Mouse (Mus musculus): ENCODE measurements around the gene Cln3. TPM values are rescaled to one million over a fixed set of nuclear protein-coding genes. Genes with fewer than 3 reads are reported as not detected.

The Cln3 gene
- polyA plus RNA-seq, 1 experiment from 2014 or later: 24.0 TPM

- Histone ChIP-seq H3K36me3 (ENCODE audit: control insufficient read depth, insufficient read depth, low read length) (peaks cover 65% of the 10 kb centered on the region), H3K4me2 (ENCODE audit: low read length) (no peak overlapping the region), H3K4me3 (ENCODE audit: low read depth, low read length) (no peak overlapping the region), H3K9ac (ENCODE audit: low read length) (no peak overlapping the region), H3K27ac (ENCODE audit: low read depth, low read length) (no peak overlapping the region), H3K4me1 (ENCODE audit: control insufficient read depth, insufficient read depth, low read length) (no peaks in the 10 kb centered on the region), H3K9me3 (replicated peaks; ENCODE audit: control insufficient read depth, low read length) (no peaks in the 10 kb centered on the region), H3K27me3 (replicated peaks; ENCODE audit: control insufficient read depth, insufficient read depth, low read length) (no peaks in the 10 kb centered on the region)
- ATAC-seq (no peak), DNase-seq (ENCODE audit: low spot score) (no peak)
- WGBS: 95% methylated on average over 2 of the region's 2 CpGs
Measured at GRCm38 (mm10) chr7:126545631-126546030, 40.0 kb downstream of the Cln3 start.

- no peaks in the 10 kb centered on the region for H3K9me3 ChIP-seq (replicated peaks; ENCODE audit: control insufficient read depth, low read length)
- H3K27ac ChIP-seq (ENCODE audit: low read depth, low read length): no peak overlapping the region
- peaks cover 25% of the 10 kb centered on the region for H3K36me3 ChIP-seq (ENCODE audit: control insufficient read depth, insufficient read depth, low read length)
- ATAC-seq: no peak
- no peaks in the 10 kb centered on the region for H3K27me3 ChIP-seq (replicated peaks; ENCODE audit: control insufficient read depth, insufficient read depth, low read length)
- no peak for DNase-seq (ENCODE audit: low spot score)
- no peak overlapping the region for H3K4me3 ChIP-seq (ENCODE audit: low read depth, low read length)
- no peak overlapping the region for H3K9ac ChIP-seq (ENCODE audit: low read length)
- H3K4me1 ChIP-seq (ENCODE audit: control insufficient read depth, insufficient read depth, low read length): no peaks in the 10 kb centered on the region
- no peak overlapping the region for H3K4me2 ChIP-seq (ENCODE audit: low read length)
- WGBS: 83% methylated on average over 1 of the region's 1 CpGs
Measured at GRCm38 (mm10) chr7:126541661-126542060, 44.0 kb downstream of the Cln3 start.

DNA sequence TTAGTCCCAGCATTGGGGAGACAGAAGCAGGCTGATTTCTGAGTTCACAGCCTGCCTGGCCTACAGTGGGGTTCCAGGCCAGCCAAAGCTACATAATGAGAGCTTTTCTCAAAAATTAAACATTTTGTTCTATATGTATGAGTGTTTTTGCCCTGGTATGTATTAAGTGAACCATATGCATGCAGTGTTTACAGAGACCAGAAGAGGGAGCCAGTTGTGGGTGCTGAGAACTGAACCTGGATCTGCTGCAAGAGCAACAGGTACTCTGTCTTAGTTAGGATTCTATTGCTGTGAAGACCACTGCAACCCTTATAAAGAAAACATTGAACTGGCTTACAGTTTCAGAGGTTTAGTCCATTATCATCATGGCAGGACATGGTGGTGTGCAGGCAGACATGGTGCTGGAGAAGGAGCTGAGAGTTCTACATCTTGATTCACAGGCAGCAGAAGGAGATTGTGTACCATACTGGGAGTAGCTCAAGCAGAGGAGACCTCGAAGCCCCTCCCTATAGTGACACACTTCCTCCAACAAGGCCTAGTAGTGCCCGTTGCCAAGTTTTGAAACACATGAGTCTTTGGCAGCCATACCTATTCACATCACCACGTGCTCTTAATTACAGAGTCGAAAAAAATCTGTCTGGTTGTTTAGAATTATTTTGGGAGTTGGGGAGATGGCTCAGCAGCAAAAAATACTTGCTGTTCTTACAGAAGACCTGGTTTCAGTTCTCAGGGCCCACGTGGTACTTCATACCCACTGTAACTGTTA is 47.6 kb downstream of the Cln3 start:
- Histone ChIP-seq H3K27ac (ENCODE audit: low read depth, low read length) (no peak overlapping the region), H3K4me2 (ENCODE audit: low read length) (no peak overlapping the region), H3K27me3 (replicated peaks; ENCODE audit: control insufficient read depth, insufficient read depth, low read length) (no peaks in the 10 kb centered on the region; the same call in 1 of the 2 replicates), H3K9ac (ENCODE audit: low read length) (no peak overlapping the region), H3K36me3 (ENCODE audit: control insufficient read depth, insufficient read depth, low read length) (no peaks in the 10 kb centered on the region), H3K4me1 (ENCODE audit: control insufficient read depth, insufficient read depth, low read length) (no peaks in the 10 kb centered on the region), H3K9me3 (replicated peaks; ENCODE audit: control insufficient read depth, low read length) (no peaks in the 10 kb centered on the region), H3K4me3 (ENCODE audit: low read depth, low read length) (no peak overlapping the region)
- peak; percentile 36 for DNase-seq (ENCODE audit: low spot score)
- WGBS: 69% methylated on average over 5 of the region's 5 CpGs
- no peak for ATAC-seq

DNA sequence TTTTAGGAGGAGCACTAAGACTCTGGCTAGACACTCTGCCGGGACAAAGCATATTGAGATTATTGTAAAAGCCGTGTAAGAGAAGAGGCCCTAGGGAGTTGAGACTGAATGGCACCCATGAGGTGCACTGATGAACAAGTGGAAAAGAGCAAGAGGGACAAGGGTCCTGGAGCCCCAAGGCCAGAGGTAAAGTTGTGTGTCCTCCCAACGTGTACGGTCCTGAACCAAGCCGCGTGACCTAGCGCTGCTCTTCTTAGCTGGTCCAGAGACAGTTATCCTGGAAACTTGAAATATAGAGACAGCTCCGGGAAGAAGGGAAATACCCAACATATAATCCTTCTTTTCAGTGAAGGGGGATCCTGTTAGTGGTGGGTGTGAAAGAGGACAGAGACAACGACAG is 49.2 kb downstream of the Cln3 start:
- no peaks in the 10 kb centered on the region for H3K9me3 ChIP-seq (replicated peaks; ENCODE audit: control insufficient read depth, low read length)

DNA sequence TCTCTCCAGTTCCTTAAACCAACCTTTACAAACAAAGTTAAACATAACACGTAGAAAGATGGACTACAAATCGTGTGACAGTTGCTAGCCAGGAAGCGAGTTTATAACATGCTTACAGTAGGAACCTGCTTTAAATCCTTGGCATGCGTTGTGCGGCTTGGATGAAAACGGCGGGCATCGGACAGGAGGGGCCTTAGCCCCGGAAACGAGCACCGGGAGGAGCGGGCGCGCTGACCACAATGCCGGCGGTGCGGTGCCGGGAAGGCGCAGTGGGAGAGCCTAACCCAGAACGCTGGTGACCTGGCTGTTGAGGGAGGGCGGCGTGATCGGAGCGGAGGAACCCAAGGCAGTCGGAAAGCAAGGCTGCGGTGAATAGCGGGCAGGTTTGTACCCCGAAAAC is 49.9 kb downstream of the Cln3 start:
- Histone ChIP-seq H3K9me3 (replicated peaks; ENCODE audit: control insufficient read depth, low read length) (no peaks in the 10 kb centered on the region), H3K36me3 (ENCODE audit: control insufficient read depth, insufficient read depth, low read length) (no peaks in the 10 kb centered on the region), H3K4me3 (ENCODE audit: low read depth, low read length) (peak overlapping the region; percentile 42), H3K4me2 (ENCODE audit: low read length) (peak overlapping the region; percentile 83), H3K4me1 (ENCODE audit: control insufficient read depth, insufficient read depth, low read length) (no peaks in the 10 kb centered on the region), H3K9ac (ENCODE audit: low read length) (peak overlapping the region; percentile 74), H3K27me3 (replicated peaks; ENCODE audit: control insufficient read depth, insufficient read depth, low read length) (no peaks in the 10 kb centered on the region; the same call in 1 of the 2 replicates), H3K27ac (ENCODE audit: low read depth, low read length) (no peak overlapping the region)
- no peak for ATAC-seq
- peak; percentile 19 for DNase-seq (ENCODE audit: low spot score)
- 2% methylated on average over 28 of the region's 28 CpGs for WGBS

More for the DNA sequence above, 49.2 kb downstream of the Cln3 start:
- Histone ChIP-seq H3K27me3 (replicated peaks; ENCODE audit: control insufficient read depth, insufficient read depth, low read length) (no peaks in the 10 kb centered on the region; the same call in 1 of the 2 replicates), H3K36me3 (ENCODE audit: control insufficient read depth, insufficient read depth, low read length) (no peaks in the 10 kb centered on the region), H3K27ac (ENCODE audit: low read depth, low read length) (no peak overlapping the region), H3K9ac (ENCODE audit: low read length) (peak overlapping the region; percentile 74; the same call in 1 of the 2 replicates), H3K4me1 (ENCODE audit: control insufficient read depth, insufficient read depth, low read length) (no peaks in the 10 kb centered on the region), H3K4me2 (ENCODE audit: low read length) (peak overlapping the region; percentile 83), H3K4me3 (ENCODE audit: low read depth, low read length) (peak overlapping the region; percentile 42)
- DNase-seq (ENCODE audit: low spot score) (no peak), ATAC-seq (no peak)
- WGBS: 53% methylated on average over 9 of the region's 9 CpGs

- no peak overlapping the region for H3K4me3 ChIP-seq (ENCODE audit: low read depth, low read length)
- no peak overlapping the region for H3K27ac ChIP-seq (ENCODE audit: low read depth, low read length)
- H3K4me2 ChIP-seq (ENCODE audit: low read length): no peak overlapping the region
- ATAC-seq (no peak), DNase-seq (ENCODE audit: low spot score) (no peak)
- no peak overlapping the region for H3K9ac ChIP-seq (ENCODE audit: low read length)
- no peaks in the 10 kb centered on the region; the same call in 1 of the 2 replicates for H3K27me3 ChIP-seq (replicated peaks; ENCODE audit: control insufficient read depth, insufficient read depth, low read length)
- no peaks in the 10 kb centered on the region for H3K4me1 ChIP-seq (ENCODE audit: control insufficient read depth, insufficient read depth, low read length)
- H3K36me3 ChIP-seq (ENCODE audit: control insufficient read depth, insufficient read depth, low read length): no peaks in the 10 kb centered on the region
- no peaks in the 10 kb centered on the region for H3K9me3 ChIP-seq (replicated peaks; ENCODE audit: control insufficient read depth, low read length)
- 73% methylated on average over 1 of the region's 1 CpGs for WGBS
Measured at GRCm38 (mm10) chr7:126533434-126533833, 52.2 kb downstream of the Cln3 start.

DNA sequence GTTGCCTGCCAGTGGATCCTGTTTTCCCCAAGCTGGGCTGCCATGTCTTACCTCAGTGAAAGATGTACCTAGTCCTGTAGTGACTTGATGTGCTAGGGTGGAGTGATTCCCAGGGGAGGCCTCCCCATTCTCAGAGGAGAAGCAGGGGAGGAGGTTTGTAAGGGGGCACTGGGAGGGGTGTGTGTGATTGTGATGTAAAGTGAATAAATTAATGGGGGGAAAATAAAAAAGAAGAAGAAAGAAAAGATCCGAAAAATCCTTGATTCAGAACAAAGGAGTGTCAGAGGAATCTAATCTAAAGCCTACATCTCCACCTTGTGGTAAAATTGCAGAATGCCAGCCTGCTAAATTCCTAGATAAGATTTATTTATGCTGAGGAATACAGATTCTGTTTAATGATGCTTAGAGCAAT is 57.4 kb downstream of the Cln3 start:
- ATAC-seq: peak; percentile 54
- peak; percentile 94 for DNase-seq (ENCODE audit: low spot score)
- 0 out of 2 replicates have a peak overlapping the region, but pooled peaks have one; percentile 10 for H3K4me2 ChIP-seq (ENCODE audit: low read length)

DNA sequence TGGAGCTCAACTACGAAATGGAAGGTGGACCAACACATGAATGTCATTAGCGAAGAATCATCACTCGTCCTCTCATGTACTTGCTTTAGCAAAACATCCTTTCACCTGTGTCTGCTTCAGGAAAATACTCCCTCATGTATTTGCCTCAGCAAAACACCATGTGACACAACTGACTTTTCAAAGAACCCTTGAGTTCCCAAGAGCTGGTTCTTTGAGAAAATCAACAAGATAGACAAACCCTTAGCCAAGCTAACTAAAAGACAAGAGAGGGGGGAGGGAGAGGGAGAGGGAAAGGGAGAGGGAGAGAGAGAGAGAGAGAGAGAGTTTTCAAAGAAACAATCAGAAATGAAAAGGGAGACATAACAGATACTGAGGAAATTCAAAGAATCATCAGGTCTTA is 62.3 kb downstream of the Cln3 start:
- Histone ChIP-seq H3K4me2 (ENCODE audit: low read length) (no peak overlapping the region), H3K4me3 (ENCODE audit: low read depth, low read length) (no peak overlapping the region), H3K27me3 (replicated peaks; ENCODE audit: control insufficient read depth, insufficient read depth, low read length) (no peaks in the 10 kb centered on the region), H3K4me1 (ENCODE audit: control insufficient read depth, insufficient read depth, low read length) (no peaks in the 10 kb centered on the region), H3K36me3 (ENCODE audit: control insufficient read depth, insufficient read depth, low read length) (no peaks in the 10 kb centered on the region), H3K9me3 (replicated peaks; ENCODE audit: control insufficient read depth, low read length) (no peaks in the 10 kb centered on the region), H3K27ac (ENCODE audit: low read depth, low read length) (no peak overlapping the region), H3K9ac (ENCODE audit: low read length) (no peak overlapping the region)
- WGBS: 89% methylated on average over 3 of the region's 3 CpGs
- ATAC-seq (no peak), DNase-seq (ENCODE audit: low spot score) (no peak)

More for the DNA sequence above, 57.4 kb downstream of the Cln3 start:
- Histone ChIP-seq H3K4me3 (ENCODE audit: low read depth, low read length) (no peak overlapping the region), H3K4me1 (ENCODE audit: control insufficient read depth, insufficient read depth, low read length) (no peaks in the 10 kb centered on the region), H3K9ac (ENCODE audit: low read length) (peak overlapping the region; percentile 52), H3K27ac (ENCODE audit: low read depth, low read length) (peak overlapping the region; percentile 68; the same call in 1 of the 2 replicates), H3K9me3 (replicated peaks; ENCODE audit: control insufficient read depth, low read length) (no peaks in the 10 kb centered on the region), H3K27me3 (replicated peaks; ENCODE audit: control insufficient read depth, insufficient read depth, low read length) (no peaks in the 10 kb centered on the region), H3K36me3 (ENCODE audit: control insufficient read depth, insufficient read depth, low read length) (no peaks in the 10 kb centered on the region)
- WGBS: 0% methylated on average over 1 of the region's 1 CpGs
